Mouse (Mus musculus) cortical plate, adult 2 months (tissue): Measurements from ENCODE around the gene Apod.

Experiments used
- CTCF ChIP-seq: fragments of 200-500 bp; IDR thresholded peaks from 2 replicates; pipeline ENCODE4 v1.5.1; 2011; ENCODE audit warnings: mild to moderate bottlenecking, control low read depth, low read length; ENCODE audit not compliant: insufficient read depth; ENCODE audit errors: extremely low read depth
- POLR2A ChIP-seq: fragments of 200-500 bp; IDR thresholded peaks from 2 replicates; pipeline ENCODE4 v1.6.1; 2011; ENCODE audit warnings: mild to moderate bottlenecking, low read length, control low read depth; ENCODE audit not compliant: insufficient read depth; ENCODE audit errors: extremely low read depth

DNA sequence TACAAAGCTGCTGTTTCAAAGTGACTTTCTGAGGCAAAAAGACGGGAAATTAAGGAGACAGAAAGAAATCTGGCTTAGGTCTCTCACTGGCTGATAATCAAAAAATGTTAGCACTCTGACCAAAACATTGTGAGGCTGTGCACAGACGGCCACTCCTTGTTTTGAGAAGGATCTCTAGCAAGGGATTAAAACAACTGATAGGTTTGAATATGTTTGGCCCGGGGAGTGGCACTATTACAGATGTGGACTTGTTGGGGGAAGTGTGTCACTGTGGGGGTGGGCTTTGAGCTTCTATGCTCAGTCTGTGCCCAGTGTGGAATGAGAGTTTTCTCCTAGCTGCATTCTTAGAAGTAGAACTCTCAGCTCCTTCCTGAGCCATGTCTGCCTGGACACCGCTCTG, 4.7 kb upstream of the Apod start:
- no peak for TF ChIP-seq CTCF
- TF ChIP-seq POLR2A: no peak
